Mouse (Mus musculus) ES-CJ7 (cell line): ENCODE measurements around the gene Ss18l2.
A peak's percentile ranks its signal among the peaks of the same experiment; 100 is the strongest.

ENCODE experiments used
- DNase-seq: peaks from one replicate; pipeline ENCODE4 v3.0.0; 2011; ENCODE audit warnings: low read depth, low spot score

Gene Ss18l2

GRCm38 (mm10) chr9:121709898-121710583 lies at the start of gene Ss18l2:
TSS of gene Ss18l2 (plus strand) at chr9:121710329.
- peak; percentile 99 for DNase-seq

- DNase-seq, result no peak
Measured at GRCm38 (mm10) chr9:121663467-121663866, 46.7 kb upstream of the Ss18l2 start.

GRCm38 (mm10) chr9:121664104-121664503 lies 46.0 kb upstream of the Ss18l2 start:
- DNase-seq, result no peak

GRCm38 (mm10) chr9:121666957-121667630 lies 43.0 kb upstream of the Ss18l2 start:
- DNase-seq, result no peak

- no peak for DNase-seq
Measured at GRCm38 (mm10) chr9:121667822-121668221, 42.3 kb upstream of the Ss18l2 start.

- peak; percentile 67 for DNase-seq
Measured at GRCm38 (mm10) chr9:121669348-121669791, 40.8 kb upstream of the Ss18l2 start.

- peak; percentile 66 for DNase-seq
Measured at GRCm38 (mm10) chr9:121671300-121671699, 38.8 kb upstream of the Ss18l2 start.

GRCm38 (mm10) chr9:121672311-121672710 lies 37.8 kb upstream of the Ss18l2 start:
- no peak for DNase-seq

- no peak for DNase-seq
Measured at GRCm38 (mm10) chr9:121673716-121674115, 36.4 kb upstream of the Ss18l2 start.

GRCm38 (mm10) chr9:121675011-121675410 lies 35.1 kb upstream of the Ss18l2 start:
- no peak for DNase-seq

- DNase-seq, result no peak
Measured at GRCm38 (mm10) chr9:121675556-121675955, 34.6 kb upstream of the Ss18l2 start.

- no peak for DNase-seq
Measured at GRCm38 (mm10) chr9:121677069-121677468, 33.1 kb upstream of the Ss18l2 start.

- no peak for DNase-seq
Measured at GRCm38 (mm10) chr9:121677476-121677875, 32.7 kb upstream of the Ss18l2 start.

- DNase-seq, result peak; percentile 47
Measured at GRCm38 (mm10) chr9:121679549-121679948, 30.6 kb upstream of the Ss18l2 start.

- no peak for DNase-seq
Measured at GRCm38 (mm10) chr9:121681191-121681590, 28.9 kb upstream of the Ss18l2 start.

- no peak for DNase-seq
Measured at GRCm38 (mm10) chr9:121682037-121682680, 28.0 kb upstream of the Ss18l2 start.

- DNase-seq, result no peak
Measured at GRCm38 (mm10) chr9:121684702-121685101, 25.4 kb upstream of the Ss18l2 start.

GRCm38 (mm10) chr9:121690200-121690651 lies 19.9 kb upstream of the Ss18l2 start:
- no peak for DNase-seq

GRCm38 (mm10) chr9:121690734-121691133 lies 19.4 kb upstream of the Ss18l2 start:
- no peak for DNase-seq

- DNase-seq, result no peak
Measured at GRCm38 (mm10) chr9:121694736-121695135, 15.4 kb upstream of the Ss18l2 start.

GRCm38 (mm10) chr9:121696626-121697025 lies 13.5 kb upstream of the Ss18l2 start:
- no peak for DNase-seq
